Comparison of ENCODE assay signal across 8 mouse cellular contexts in genomic region chr11:19925149-19925975, GRCm38 (mm10). TPM values are rescaled to one million over a fixed set of nuclear protein-coding genes. Genes with fewer than 3 reads are reported as not detected.
DNase-seq lines count a peak whose midpoint lies in the region; ATAC-seq and TF ChIP-seq lines count a peak whose summit lies in the region.

No protein-coding gene starts in this region.

- peak overlapping the region; percentile 79 for H3K4me3 ChIP-seq in embryonic facial prominence, embryonic 11.5 days (ENCODE audit: low read depth, low read length)
- H3K4me3 ChIP-seq in kidney, adult 2 months (ENCODE audit: insufficient read depth, low read depth, low read length) = peak overlapping the region; percentile 85
- H3K4me3 ChIP-seq in limb, embryonic 15.5 days = peak overlapping the region; percentile 92
- H3K4me3 ChIP-seq in midbrain, postnatal 0 days (ENCODE audit: low read depth, low read length) = peak overlapping the region; percentile 93

- DNase-seq in 3T3-L1 (ENCODE audit: low read depth, low spot score) = peak; percentile 77
- DNase-seq in adrenal gland, postnatal 25 days = peak; percentile 72
- DNase-seq in embryonic facial prominence, embryonic 11.5 days (ENCODE audit: low spot score) = peak; percentile 80
- peak; percentile 73 to 76 for DNase-seq in heart, adult 18-20 months
- DNase-seq in kidney, adult 2 months = peak; percentile 88
- DNase-seq in midbrain, postnatal 0 days (ENCODE audit: low spot score) = peak; percentile 88
- DNase-seq in spleen, postnatal 10 days (ENCODE audit: low spot score in 2 of 2) = peak; percentile 70 to 72

- no peak for TF ChIP-seq POLR2A in kidney, adult 2 months (IDR thresholded peaks at IDR 0.05; ENCODE audit: low read depth, low read length)

- peak; percentile 64 for ATAC-seq in embryonic facial prominence, embryonic 11.5 days (replicated peaks; ENCODE audit: insufficient number of reproducible peaks, low FRiP score, low TSS enrichment, low read depth)
- ATAC-seq in limb, embryonic 15.5 days (ENCODE audit: insufficient number of reproducible peaks, low FRiP score, low TSS enrichment, low read depth) = peak; percentile 46
- ATAC-seq in midbrain, postnatal 0 days (ENCODE audit: low FRiP score) = peak; percentile 76

- peak overlapping the region; percentile 89 for H3K27ac ChIP-seq in embryonic facial prominence, embryonic 11.5 days (replicated peaks; ENCODE audit: low read depth, low read length)
- H3K27ac ChIP-seq in kidney, adult 2 months (ENCODE audit: insufficient read depth, low read depth, low read length) = peak overlapping the region; percentile 71
- peak overlapping the region; percentile 96 for H3K27ac ChIP-seq in limb, embryonic 15.5 days
- H3K27ac ChIP-seq in midbrain, postnatal 0 days (ENCODE audit: low read depth, low read length) = peak overlapping the region; percentile 90

- TF ChIP-seq CTCF in kidney, adult 2 months (conservative IDR thresholded peaks at IDR 0.05; ENCODE audit: insufficient read depth, insufficient read length, low read depth, low read length) = no peak
- TF ChIP-seq CTCF in midbrain, postnatal 0 days (IDR thresholded peaks at IDR 0.05) = no peak

- peak overlapping the region; percentile 74 for H3K4me2 ChIP-seq in embryonic facial prominence, embryonic 11.5 days (ENCODE audit: low read depth, low read length)
- H3K4me2 ChIP-seq in limb, embryonic 15.5 days = peak overlapping the region; percentile 68
- peak overlapping the region; percentile 50 for H3K4me2 ChIP-seq in midbrain, postnatal 0 days (ENCODE audit: low read depth, low read length, poor library complexity, severe bottlenecking)

- H3K27me3 ChIP-seq in embryonic facial prominence, embryonic 11.5 days (ENCODE audit: control insufficient read depth, insufficient read depth, low read length) = no peaks in the 10 kb centered on the region
- H3K27me3 ChIP-seq in kidney, adult 2 months (replicated peaks; ENCODE audit: control insufficient read depth, insufficient read depth, low read length) = no peaks in the 10 kb centered on the region
- no peaks in the 10 kb centered on the region for H3K27me3 ChIP-seq in limb, embryonic 15.5 days
- H3K27me3 ChIP-seq in midbrain, postnatal 0 days (ENCODE audit: insufficient read depth, low read length) = no peaks in the 10 kb centered on the region

- no peaks in the 10 kb centered on the region for H3K9me3 ChIP-seq in embryonic facial prominence, embryonic 11.5 days (replicated peaks; ENCODE audit: control insufficient read depth, low read length)
- no peaks in the 10 kb centered on the region for H3K9me3 ChIP-seq in limb, embryonic 15.5 days
- H3K9me3 ChIP-seq in midbrain, postnatal 0 days (ENCODE audit: low read length) = no peaks in the 10 kb centered on the region

- no peaks in the 10 kb centered on the region; the same call in 1 of the 2 replicates for H3K4me1 ChIP-seq in embryonic facial prominence, embryonic 11.5 days (ENCODE audit: control insufficient read depth, insufficient read depth, low read length)
- H3K4me1 ChIP-seq in kidney, adult 2 months (ENCODE audit: control insufficient read depth, insufficient read depth, low read length) = peaks cover 12% of the 10 kb centered on the region; the same call in 1 of the 2 replicates
- H3K4me1 ChIP-seq in limb, embryonic 15.5 days = peaks cover 10% of the 10 kb centered on the region
- peaks cover 4% of the 10 kb centered on the region; the same call in 1 of the 2 replicates for H3K4me1 ChIP-seq in midbrain, postnatal 0 days (ENCODE audit: insufficient read depth, low read length)

- H3K36me3 ChIP-seq in embryonic facial prominence, embryonic 11.5 days (replicated peaks; ENCODE audit: control insufficient read depth, insufficient read depth, low read depth, low read length) = no peaks in the 10 kb centered on the region
- no peaks in the 10 kb centered on the region for H3K36me3 ChIP-seq in kidney, adult 2 months (ENCODE audit: control insufficient read depth, insufficient read depth, low read length)
- no peaks in the 10 kb centered on the region for H3K36me3 ChIP-seq in limb, embryonic 15.5 days
- H3K36me3 ChIP-seq in midbrain, postnatal 0 days (ENCODE audit: insufficient read depth, low read length) = no peaks in the 10 kb centered on the region

- WGBS in embryonic facial prominence, embryonic 11.5 days = 0% methylated on average over 71 of the region's 75 CpGs
- whole genome bisulfite sequencing in kidney, adult 2 months = 1% methylated on average over 75 of the region's 75 CpGs
- under 1% methylated on average over 75 of the region's 75 CpGs for WGBS in limb, embryonic 15.5 days
- WGBS in midbrain, postnatal 0 days = under 1% methylated on average over 68 of the region's 75 CpGs

- peak overlapping the region; percentile 91 for H3K9ac ChIP-seq in embryonic facial prominence, embryonic 11.5 days (replicated peaks; ENCODE audit: low read length)
- H3K9ac ChIP-seq in limb, embryonic 15.5 days = peak overlapping the region; percentile 91
- H3K9ac ChIP-seq in midbrain, postnatal 0 days (replicated peaks; ENCODE audit: low read length, poor library complexity, severe bottlenecking) = peak overlapping the region; percentile 94

RNA-seq across cellular contexts. Expression of gene Spred2, which starts 1.2 kb away (rescaled TPM):
- total RNA-seq in adrenal gland, postnatal 25 days (2021) = 30.1 and 34.5 TPM in 2 replicates
- 6.4 and 7.3 TPM in 2 replicates for polyA plus RNA-seq in embryonic facial prominence, embryonic 11.5 days (2014; fragmentation: Nextera tagmentation; extraction: Ambion mirVana)
- total RNA-seq in heart, adult 18-20 months (2021) = 10 to 100 TPM; 18.0 to 20.7 TPM
- polyA plus RNA-seq in kidney, adult 2 months (2012; rRNA removed) = 20.0 and 21.2 TPM in 2 replicates
- 7.1 and 8.9 TPM in 2 replicates for polyA plus RNA-seq in limb, embryonic 15.5 days (2015; fragmentation: Nextera tagmentation; extraction: Ambion mirVana)
- total RNA-seq in midbrain, postnatal 0 days (2014; rRNA removed) = 12.9 and 17.0 TPM in 2 replicates
- 5.7 and 6.2 TPM in 2 replicates for polyA plus RNA-seq in midbrain, postnatal 0 days (2015; fragmentation: Nextera tagmentation; extraction: Ambion mirVana)

Comparison
In these comparisons a context has a peak if more than half of its experiments do, and no peak if none do; other contexts are left out.
1. Peak in every context shown above with its lines: DNase-seq, ATAC-seq, H3K4me3 ChIP-seq and H3K27ac ChIP-seq.